Mouse (Mus musculus) CH12.LX (cell line): Measurements from ENCODE around the gene Grik5.
A peak's percentile ranks its signal among the peaks of the same experiment; 100 is the strongest.

Source experiments
- CHD1 ChIP-seq: IDR thresholded peaks from 2 replicates; pipeline ENCODE4 v1.6.1; 2012; ENCODE audit warnings: low read depth, low read length, improper control_type of control experiment, inconsistent platforms
- CTCF ChIP-seq, 2 experiments: IDR thresholded peaks in 1 of 2; conservative IDR thresholded peaks in 1 of 2; 2 replicates each; pipeline ENCODE4 v1.5.1; 2011 to 2012; ENCODE audit warnings: low read depth in 2 of 2, low read length in 2 of 2, improper control_type of control experiment in 1 of 2, inconsistent platforms in 1 of 2, mild to moderate bottlenecking in 1 of 2, moderate library complexity in 1 of 2
- ETS1 ChIP-seq: conservative IDR thresholded peaks from 2 replicates; pipeline ENCODE4 v1.6.1; 2012; ENCODE audit warnings: low read depth, mild to moderate bottlenecking, inconsistent platforms, low read length, improper control_type of control experiment, moderate library complexity
- RAD21 ChIP-seq: IDR thresholded peaks from 2 replicates; pipeline ENCODE4 v1.6.1; 2011; ENCODE audit warnings: low read depth, mild to moderate bottlenecking, low read length, improper control_type of control experiment, moderate library complexity
- SMC3 ChIP-seq: IDR thresholded peaks from 2 replicates; pipeline ENCODE4 v1.6.1; 2011; ENCODE audit warnings: low read depth, low read length, improper control_type of control experiment
- UBTF ChIP-seq: IDR thresholded peaks from 2 replicates; pipeline ENCODE4 v1.6.1; 2012; ENCODE audit warnings: low read depth, mild to moderate bottlenecking, inconsistent platforms, low read length, improper control_type of control experiment, moderate library complexity

DNA sequence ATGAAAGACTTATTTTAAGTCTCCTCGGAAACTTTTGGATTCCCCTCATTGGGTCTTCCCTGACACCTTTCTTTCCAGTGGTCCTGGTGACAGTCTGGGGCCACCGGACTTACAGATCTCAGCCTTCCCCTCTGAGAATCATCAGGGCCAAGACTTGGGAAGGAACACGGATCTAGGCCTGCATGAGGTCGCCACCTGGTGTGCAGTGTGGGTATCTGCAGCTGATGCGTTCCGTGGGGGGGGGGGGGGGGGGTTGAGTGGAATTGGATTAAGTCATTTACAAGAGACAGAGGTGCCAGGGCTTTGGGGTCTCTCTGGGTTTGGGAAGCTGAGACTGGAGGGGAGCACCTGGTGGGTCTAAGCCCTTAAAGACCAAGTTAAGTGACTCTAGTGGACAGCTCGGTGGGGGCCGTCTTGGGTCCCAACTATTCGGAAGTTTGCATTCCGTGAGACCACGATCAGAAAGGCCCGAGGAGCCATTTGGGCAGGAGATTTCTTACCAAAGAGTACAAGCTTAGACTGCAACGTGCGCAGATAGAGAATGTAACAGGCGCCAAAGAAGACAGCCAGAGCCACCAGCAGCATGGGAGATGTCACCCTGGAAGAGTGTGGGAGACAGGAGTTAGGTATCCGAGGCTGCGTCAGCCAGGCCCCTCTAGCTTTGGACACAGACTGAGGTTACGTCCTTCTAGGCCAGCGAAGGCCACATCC, 100.7 kb downstream of the Grik5 start:
- TF ChIP-seq SMC3 (peak; percentile 66), RAD21 (peak; percentile 54), ETS1 (no peak), UBTF (no peak), CTCF (conservative IDR thresholded peaks at IDR 0.05 in 1 of 2, IDR thresholded peaks at IDR 0.05 in 1 of 2; ENCODE audit: low read depth in 2 of 2, low read length in 2 of 2) (peak; percentile 23 to 75; a peak in 2 of 4 replicates), CHD1 (no peak)
